Mouse (Mus musculus) heart, postnatal 0 days (tissue): Measurements from ENCODE around the gene Myo16.

Experiments used
- CTCF ChIP-seq: IDR thresholded peaks from 2 replicates; pipeline ENCODE4 v1.5.1; 2016; ENCODE audit warnings: antibody characterized with exemption, control low read depth, low read depth
- EP300 ChIP-seq: IDR thresholded peaks from 2 replicates; pipeline ENCODE4 v1.6.1; 2016; ENCODE audit warnings: antibody characterized with exemption, low read depth

- TF ChIP-seq EP300 (no peak), CTCF (no peak)
Observed at GRCm38 (mm10) chr8:10482880-10483279, 329.2 kb downstream of the Myo16 start.
